Mouse (Mus musculus): Measurements from ENCODE around the gene Rcc1l. TPM values are rescaled to one million over a fixed set of nuclear protein-coding genes. Genes with fewer than 3 reads are reported as not detected.

The Rcc1l gene
- polyA plus RNA-seq (2016; fragmentation: Nextera tagmentation; extraction: Ambion mirVana), result 22.3 and 22.9 TPM in 2 replicates

- H3K4me3 ChIP-seq, result peak within 1 kb of the TSS; percentile 97
- H3K27me3 ChIP-seq (replicated peaks), result no peaks in the 10 kb centered on the region
- peak within 1 kb of the TSS; percentile 86 for H3K4me2 ChIP-seq (replicated peaks)
- H3K9me3 ChIP-seq, result no peaks in the 10 kb centered on the region
- ATAC-seq (ENCODE audit: low FRiP score, low read depth), result peak; percentile 90
- peaks cover 3% of the 10 kb centered on the region; the same call in 1 of the 2 replicates for H3K36me3 ChIP-seq
- under 1% methylated on average over 72 of the region's 72 CpGs for WGBS
- peak within 1 kb of the TSS; percentile 70 for H3K9ac ChIP-seq
- no peak within 1 kb of the TSS for H3K27ac ChIP-seq
- peaks cover 7% of the 10 kb centered on the region for H3K4me1 ChIP-seq
Observed at GRCm38 (mm10) chr5:134176169-134176881, at the start of gene Rcc1l. Gene Rcc1l, minus strand, starts transcription at chr5:134176774.

- H3K4me3 ChIP-seq, result no peak overlapping the region
- no peaks in the 10 kb centered on the region for H3K9me3 ChIP-seq
- H3K27me3 ChIP-seq (replicated peaks), result peaks cover 14% of the 10 kb centered on the region
- no peak overlapping the region for H3K27ac ChIP-seq
- no peak overlapping the region for H3K9ac ChIP-seq
- no peaks in the 10 kb centered on the region for H3K36me3 ChIP-seq
- 82% methylated on average over 30 of the region's 30 CpGs for WGBS
- no peak for ATAC-seq (ENCODE audit: low FRiP score, low read depth)
- H3K4me2 ChIP-seq (replicated peaks), result no peak overlapping the region
- peaks cover 10% of the 10 kb centered on the region for H3K4me1 ChIP-seq
Observed at GRCm38 (mm10) chr5:134225110-134225901, 48.7 kb upstream of the Rcc1l start.

GRCm38 (mm10) chr5:134221708-134222150 lies 45.2 kb upstream of the Rcc1l start:
- Histone ChIP-seq H3K4me2 (replicated peaks) (peak overlapping the region; percentile 69), H3K9me3 (no peaks in the 10 kb centered on the region), H3K27me3 (replicated peaks) (peaks cover 14% of the 10 kb centered on the region), H3K36me3 (peaks cover 9% of the 10 kb centered on the region), H3K4me1 (peaks cover 17% of the 10 kb centered on the region), H3K27ac (no peak overlapping the region), H3K4me3 (peak overlapping the region; percentile 25), H3K9ac (peak overlapping the region; percentile 59; the same call in 1 of the 2 replicates)
- ATAC-seq (ENCODE audit: low FRiP score, low read depth), result no peak
- 1% methylated on average over 36 of the region's 36 CpGs for WGBS

GRCm38 (mm10) chr5:134221278-134221677 lies 44.7 kb upstream of the Rcc1l start:
- Histone ChIP-seq H3K27me3 (replicated peaks) (peaks cover 14% of the 10 kb centered on the region), H3K27ac (no peak overlapping the region), H3K36me3 (peaks cover 14% of the 10 kb centered on the region), H3K4me1 (peaks cover 17% of the 10 kb centered on the region), H3K4me3 (no peak overlapping the region), H3K4me2 (replicated peaks) (peak overlapping the region; percentile 69), H3K9ac (no peak overlapping the region), H3K9me3 (no peaks in the 10 kb centered on the region)
- ATAC-seq (ENCODE audit: low FRiP score, low read depth), result no peak
- WGBS, result 52% methylated on average over 4 of the region's 4 CpGs

- Histone ChIP-seq H3K9ac (no peak overlapping the region), H3K4me2 (replicated peaks) (no peak overlapping the region), H3K36me3 (peaks cover 16% of the 10 kb centered on the region), H3K27ac (no peak overlapping the region), H3K27me3 (replicated peaks) (peaks cover 14% of the 10 kb centered on the region), H3K9me3 (no peaks in the 10 kb centered on the region), H3K4me3 (no peak overlapping the region), H3K4me1 (peaks cover 17% of the 10 kb centered on the region)
- no peak for ATAC-seq (ENCODE audit: low FRiP score, low read depth)
- 93% methylated on average over 7 of the region's 7 CpGs for WGBS
Observed at GRCm38 (mm10) chr5:134217900-134218299, 41.3 kb upstream of the Rcc1l start.

GRCm38 (mm10) chr5:134214021-134214806 lies 37.6 kb upstream of the Rcc1l start:
- no peak overlapping the region for H3K4me2 ChIP-seq (replicated peaks)
- H3K9ac ChIP-seq, result no peak overlapping the region
- no peak for ATAC-seq (ENCODE audit: low FRiP score, low read depth)
- H3K9me3 ChIP-seq, result no peaks in the 10 kb centered on the region
- peaks cover 23% of the 10 kb centered on the region for H3K36me3 ChIP-seq
- 79% methylated on average over 12 of the region's 12 CpGs for WGBS
- H3K4me1 ChIP-seq, result peaks cover 7% of the 10 kb centered on the region; the same call in 1 of the 2 replicates
- H3K27ac ChIP-seq, result no peak overlapping the region
- H3K4me3 ChIP-seq, result no peak overlapping the region
- no peaks in the 10 kb centered on the region for H3K27me3 ChIP-seq (replicated peaks)

- WGBS, result 77% methylated on average over 11 of the region's 11 CpGs
- no peak for ATAC-seq (ENCODE audit: low FRiP score, low read depth)
- H3K36me3 ChIP-seq, result peaks cover 13% of the 10 kb centered on the region; the same call in 1 of the 2 replicates
Observed at GRCm38 (mm10) chr5:134209931-134210554, 33.5 kb upstream of the Rcc1l start.

GRCm38 (mm10) chr5:134206721-134207120 lies 30.1 kb upstream of the Rcc1l start:
- Histone ChIP-seq H3K27ac (no peak overlapping the region), H3K4me2 (replicated peaks) (no peak overlapping the region), H3K9ac (no peak overlapping the region), H3K27me3 (replicated peaks) (no peaks in the 10 kb centered on the region), H3K4me1 (no peaks in the 10 kb centered on the region), H3K4me3 (no peak overlapping the region), H3K36me3 (peaks cover 30% of the 10 kb centered on the region), H3K9me3 (no peaks in the 10 kb centered on the region)
- no peak for ATAC-seq (ENCODE audit: low FRiP score, low read depth)
- 85% methylated on average over 10 of the region's 10 CpGs for WGBS

More at GRCm38 (mm10) chr5:134209931-134210554, 33.5 kb upstream of the Rcc1l start:
- Histone ChIP-seq H3K27ac (no peak overlapping the region), H3K4me1 (no peaks in the 10 kb centered on the region), H3K9ac (0 out of 2 replicates have a peak overlapping the region, but pooled peaks have one; percentile 19), H3K27me3 (replicated peaks) (no peaks in the 10 kb centered on the region), H3K4me2 (replicated peaks) (no peak overlapping the region), H3K4me3 (no peak overlapping the region), H3K9me3 (no peaks in the 10 kb centered on the region)

GRCm38 (mm10) chr5:134193664-134194063 lies 17.1 kb upstream of the Rcc1l start:
- no peak for ATAC-seq (ENCODE audit: low FRiP score, low read depth)
- no peak overlapping the region for H3K4me2 ChIP-seq (replicated peaks)
- no peak overlapping the region for H3K4me3 ChIP-seq
- peaks cover 31% of the 10 kb centered on the region for H3K36me3 ChIP-seq
- no peaks in the 10 kb centered on the region for H3K9me3 ChIP-seq
- no peak overlapping the region for H3K9ac ChIP-seq
- no peak overlapping the region for H3K27ac ChIP-seq
- 93% methylated on average over 8 of the region's 8 CpGs for WGBS
- no peaks in the 10 kb centered on the region for H3K4me1 ChIP-seq
- H3K27me3 ChIP-seq (replicated peaks), result no peaks in the 10 kb centered on the region

GRCm38 (mm10) chr5:134188571-134188970 lies 12.0 kb upstream of the Rcc1l start:
- ATAC-seq (ENCODE audit: low FRiP score, low read depth), result no peak
- 53% methylated on average over 7 of the region's 7 CpGs for WGBS
- Histone ChIP-seq H3K4me1 (peaks cover 3% of the 10 kb centered on the region), H3K9ac (no peak overlapping the region), H3K9me3 (no peaks in the 10 kb centered on the region), H3K36me3 (no peaks in the 10 kb centered on the region), H3K4me3 (no peak overlapping the region), H3K4me2 (replicated peaks) (no peak overlapping the region), H3K27ac (no peak overlapping the region), H3K27me3 (replicated peaks) (no peaks in the 10 kb centered on the region)

GRCm38 (mm10) chr5:134186961-134187731 lies 10.6 kb upstream of the Rcc1l start:
- no peak overlapping the region for H3K9ac ChIP-seq
- no peak overlapping the region for H3K4me2 ChIP-seq (replicated peaks)
- H3K9me3 ChIP-seq, result no peaks in the 10 kb centered on the region
- no peak for ATAC-seq (ENCODE audit: low FRiP score, low read depth)
- no peak overlapping the region for H3K4me3 ChIP-seq
- no peaks in the 10 kb centered on the region for H3K36me3 ChIP-seq
- H3K27me3 ChIP-seq (replicated peaks), result no peaks in the 10 kb centered on the region
- no peak overlapping the region for H3K27ac ChIP-seq
- 82% methylated on average over 4 of the region's 4 CpGs for WGBS
- H3K4me1 ChIP-seq, result peaks cover 17% of the 10 kb centered on the region

Data from neural tube, embryonic 12.5 days (tissue).